Mouse (Mus musculus) stomach, postnatal 0 days (tissue): ENCODE results near the gene Fsd1.

ENCODE experiments used
- CTCF ChIP-seq: IDR thresholded peaks from 2 replicates; pipeline ENCODE4 v1.5.1; 2016; ENCODE audit warnings: antibody characterized with exemption, low read depth, mild to moderate bottlenecking, moderate library complexity
- EP300 ChIP-seq: optimal IDR thresholded peaks from 2 replicates; pipeline ENCODE3; 2016; ENCODE audit warnings: antibody characterized with exemption

DNA sequence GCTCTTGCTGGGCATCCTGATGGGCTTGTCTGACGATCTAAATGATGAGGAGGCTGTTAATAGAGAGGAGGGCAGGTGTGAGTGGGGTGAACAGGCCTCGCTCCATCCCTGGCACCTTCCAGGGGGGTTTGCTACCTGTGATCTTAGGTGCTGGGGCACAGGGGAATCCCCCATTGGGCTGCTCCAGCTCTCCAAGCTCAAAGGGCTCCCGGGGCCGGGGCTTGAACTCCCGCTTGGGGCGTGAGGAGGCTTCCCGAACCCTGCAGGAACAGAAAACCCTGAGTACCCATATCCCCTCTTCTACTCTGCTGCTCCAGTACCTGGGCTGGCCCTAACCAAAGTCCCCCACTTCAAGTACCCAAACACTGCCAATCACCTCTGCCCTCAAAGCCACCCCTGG lies 31.5 kb downstream of the Fsd1 start:
- no peak for TF ChIP-seq CTCF
- no peak for TF ChIP-seq EP300
